Mouse (Mus musculus): ENCODE results near the gene Tmem178b. TPM values are rescaled to one million over a fixed set of nuclear protein-coding genes. Genes with fewer than 3 reads are reported as not detected.

Tmem178b gene
- total and polyA plus RNA-seq, 2 experiments from 2014 or later: 0.07 TPM; not detected in 1

DNA sequence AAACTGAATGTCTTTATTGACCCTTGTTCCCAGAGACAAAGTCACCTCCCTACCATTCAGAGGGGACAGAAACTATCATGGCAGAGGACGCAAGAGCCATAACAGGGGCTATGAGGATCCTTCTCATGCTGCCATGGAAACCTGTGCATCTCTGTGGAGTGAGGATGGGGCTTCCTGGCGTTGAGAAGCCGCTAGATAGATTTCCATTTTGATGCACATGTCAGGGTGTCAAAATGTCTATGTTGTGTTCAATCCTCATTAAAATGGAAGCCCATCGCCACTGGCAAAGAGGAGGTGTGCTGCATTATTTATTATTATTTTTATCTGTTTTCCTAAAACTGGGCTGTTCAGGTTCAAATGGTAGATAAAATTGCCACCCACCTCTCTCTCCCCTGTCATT lies 307.5 kb downstream of the Tmem178b start:
- 78% methylated on average over 4 of the region's 4 CpGs for WGBS
- ATAC-seq (ENCODE audit: insufficient read depth, low read depth): no peak

DNA sequence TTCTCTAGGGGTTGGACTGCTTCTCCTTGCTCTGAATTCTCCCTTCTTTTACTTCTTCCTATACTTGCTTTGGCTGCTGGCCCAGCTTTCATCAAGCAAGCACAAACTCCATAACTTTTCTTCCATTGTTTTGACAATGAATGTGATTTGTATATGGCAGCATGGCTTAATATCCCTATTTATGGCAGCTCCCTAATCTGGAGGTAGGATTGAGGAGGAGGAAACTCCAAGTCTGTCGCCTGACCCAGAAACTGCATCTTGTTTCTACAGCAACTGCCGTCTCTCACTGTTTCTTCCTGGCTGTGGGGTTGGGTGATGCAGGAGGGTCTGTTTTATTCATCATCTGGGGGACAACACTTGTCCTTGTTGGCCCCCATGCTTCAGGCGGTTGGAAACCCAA lies 327.6 kb downstream of the Tmem178b start:
- no peak for TF ChIP-seq CTCF (IDR thresholded peaks at IDR 0.05; ENCODE audit: low read depth)
- no peak for TF ChIP-seq EP300 (IDR thresholded peaks at IDR 0.05; ENCODE audit: low read depth)
- no peaks in the 10 kb centered on the region for H3K36me3 ChIP-seq (replicated peaks; ENCODE audit: control insufficient read depth, insufficient read depth, low read length)
- ATAC-seq (ENCODE audit: insufficient read depth, low read depth) (no peak), DNase-seq (ENCODE audit: low spot score) (no peak)
- no peak overlapping the region for H3K4me2 ChIP-seq (ENCODE audit: low read depth, low read length)
- no peaks in the 10 kb centered on the region for H3K4me1 ChIP-seq (ENCODE audit: control insufficient read depth, insufficient read depth)
- no peaks in the 10 kb centered on the region for H3K27me3 ChIP-seq (ENCODE audit: control insufficient read depth, insufficient read depth, low read length)
- 49% methylated on average over 3 of the region's 3 CpGs for WGBS
- H3K27ac ChIP-seq (ENCODE audit: low read depth): no peak overlapping the region
- no peak overlapping the region for H3K9ac ChIP-seq (replicated peaks; ENCODE audit: low read depth, low read length)
- no peaks in the 10 kb centered on the region for H3K9me3 ChIP-seq (replicated peaks; ENCODE audit: control insufficient read depth, low read length)
- no peak overlapping the region for H3K4me3 ChIP-seq (ENCODE audit: low read depth, low read length)

More for the DNA sequence above, 307.5 kb downstream of the Tmem178b start:
- H3K9me3 ChIP-seq (replicated peaks; ENCODE audit: control insufficient read depth, low read length): no peaks in the 10 kb centered on the region
- no peak for DNase-seq (ENCODE audit: low spot score)
- no peak overlapping the region for H3K4me2 ChIP-seq (ENCODE audit: low read depth, low read length)
- H3K27me3 ChIP-seq (ENCODE audit: control insufficient read depth, insufficient read depth, low read length): no peaks in the 10 kb centered on the region
- H3K4me1 ChIP-seq (ENCODE audit: control insufficient read depth, insufficient read depth): no peaks in the 10 kb centered on the region
- no peaks in the 10 kb centered on the region for H3K36me3 ChIP-seq (replicated peaks; ENCODE audit: control insufficient read depth, insufficient read depth, low read length)
- no peak for TF ChIP-seq CTCF (IDR thresholded peaks at IDR 0.05; ENCODE audit: low read depth)
- no peak for TF ChIP-seq EP300 (IDR thresholded peaks at IDR 0.05; ENCODE audit: low read depth)
- no peak overlapping the region for H3K4me3 ChIP-seq (ENCODE audit: low read depth, low read length)
- no peak overlapping the region for H3K27ac ChIP-seq (ENCODE audit: low read depth)
- no peak overlapping the region for H3K9ac ChIP-seq (replicated peaks; ENCODE audit: low read depth, low read length)

DNA sequence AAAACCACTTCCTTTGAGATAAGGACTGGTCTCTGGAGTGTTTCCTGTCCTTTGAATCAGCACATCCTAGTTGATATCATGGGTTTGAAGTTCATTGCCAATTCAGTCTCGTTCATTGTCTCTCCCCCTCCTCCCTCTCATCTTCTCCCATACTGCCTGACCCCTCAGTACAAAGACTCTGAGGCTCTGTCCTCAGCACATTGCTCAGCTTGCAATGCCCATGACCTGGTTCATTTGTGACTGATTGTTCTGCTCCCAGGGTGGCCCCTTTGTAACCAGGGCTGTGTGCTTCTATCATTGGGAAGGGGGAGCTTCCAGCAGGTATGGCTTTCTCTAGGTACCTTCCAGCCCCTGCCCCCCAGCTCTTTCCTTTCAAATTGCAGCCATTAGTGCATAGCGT lies 329.5 kb downstream of the Tmem178b start:
- Histone ChIP-seq H3K4me2 (ENCODE audit: low read depth, low read length) (no peak overlapping the region), H3K27ac (ENCODE audit: low read depth) (no peak overlapping the region), H3K27me3 (ENCODE audit: control insufficient read depth, insufficient read depth, low read length) (no peaks in the 10 kb centered on the region), H3K4me3 (ENCODE audit: low read depth, low read length) (no peak overlapping the region), H3K4me1 (ENCODE audit: control insufficient read depth, insufficient read depth) (no peaks in the 10 kb centered on the region), H3K9me3 (replicated peaks; ENCODE audit: control insufficient read depth, low read length) (no peaks in the 10 kb centered on the region), H3K36me3 (replicated peaks; ENCODE audit: control insufficient read depth, insufficient read depth, low read length) (no peaks in the 10 kb centered on the region), H3K9ac (replicated peaks; ENCODE audit: low read depth, low read length) (no peak overlapping the region)
- no peak for DNase-seq (ENCODE audit: low spot score)
- no peak for ATAC-seq (ENCODE audit: insufficient read depth, low read depth)
- 45% methylated on average over 2 of the region's 2 CpGs for WGBS
- TF ChIP-seq CTCF (IDR thresholded peaks at IDR 0.05; ENCODE audit: low read depth) (no peak), EP300 (IDR thresholded peaks at IDR 0.05; ENCODE audit: low read depth) (no peak)

DNA sequence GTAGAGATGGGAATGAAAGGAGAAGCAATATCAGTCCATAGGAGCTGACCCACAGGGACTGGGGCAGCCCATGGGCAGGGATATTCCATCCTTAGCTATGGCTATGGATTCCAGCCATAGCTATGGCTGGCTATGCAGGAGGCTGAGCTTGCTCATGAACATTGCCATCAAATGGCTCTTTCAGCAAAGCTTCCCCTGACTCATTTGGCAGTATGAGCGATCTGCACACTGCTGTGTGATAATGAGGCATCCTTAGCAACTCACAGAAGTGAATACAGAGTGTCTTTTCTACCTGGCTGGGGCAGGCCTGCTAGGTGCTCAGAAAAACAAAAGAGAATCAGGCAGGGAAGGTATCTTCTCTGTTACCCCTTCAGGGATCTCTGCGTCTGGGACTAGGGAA lies 332.3 kb downstream of the Tmem178b start:
- no peak overlapping the region for H3K9ac ChIP-seq (replicated peaks; ENCODE audit: low read depth, low read length)
- H3K4me2 ChIP-seq (ENCODE audit: low read depth, low read length): no peak overlapping the region
- DNase-seq (ENCODE audit: low spot score) (no peak), ATAC-seq (ENCODE audit: insufficient read depth, low read depth) (no peak)
- no peaks in the 10 kb centered on the region for H3K36me3 ChIP-seq (replicated peaks; ENCODE audit: control insufficient read depth, insufficient read depth, low read length)
- H3K4me3 ChIP-seq (ENCODE audit: low read depth, low read length): no peak overlapping the region
- H3K27me3 ChIP-seq (ENCODE audit: control insufficient read depth, insufficient read depth, low read length): no peaks in the 10 kb centered on the region
- TF ChIP-seq EP300 (IDR thresholded peaks at IDR 0.05; ENCODE audit: low read depth) (no peak), CTCF (IDR thresholded peaks at IDR 0.05; ENCODE audit: low read depth) (no peak)
- H3K9me3 ChIP-seq (replicated peaks; ENCODE audit: control insufficient read depth, low read length): no peaks in the 10 kb centered on the region
- 74% methylated on average over 2 of the region's 2 CpGs for WGBS
- no peak overlapping the region for H3K27ac ChIP-seq (ENCODE audit: low read depth)
- no peaks in the 10 kb centered on the region for H3K4me1 ChIP-seq (ENCODE audit: control insufficient read depth, insufficient read depth)

DNA sequence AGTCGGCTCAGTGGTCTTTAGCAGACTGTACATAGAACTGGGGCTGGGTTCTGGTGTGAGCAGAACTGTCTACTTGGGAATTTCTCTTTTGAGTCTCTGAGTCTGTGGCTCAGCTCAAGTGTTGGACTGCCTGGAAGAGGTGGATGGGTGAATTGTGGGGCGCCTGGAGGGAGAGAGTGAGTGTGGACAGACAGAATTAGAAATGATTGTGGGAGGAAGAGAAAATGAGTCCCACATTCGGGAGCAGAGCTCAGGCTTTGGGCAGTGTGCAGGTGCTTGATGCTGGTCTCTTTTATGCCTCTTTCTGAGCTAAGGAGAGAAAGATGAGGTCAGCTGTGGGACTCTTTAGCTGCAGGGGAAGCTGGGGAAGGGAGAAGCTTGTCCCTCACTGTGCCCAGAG lies 334.9 kb downstream of the Tmem178b start:
- Histone ChIP-seq H3K4me1 (ENCODE audit: control insufficient read depth, insufficient read depth) (no peaks in the 10 kb centered on the region), H3K4me3 (ENCODE audit: low read depth, low read length) (no peak overlapping the region), H3K9ac (replicated peaks; ENCODE audit: low read depth, low read length) (no peak overlapping the region), H3K36me3 (replicated peaks; ENCODE audit: control insufficient read depth, insufficient read depth, low read length) (no peaks in the 10 kb centered on the region), H3K27me3 (ENCODE audit: control insufficient read depth, insufficient read depth, low read length) (no peaks in the 10 kb centered on the region), H3K4me2 (ENCODE audit: low read depth, low read length) (no peak overlapping the region), H3K27ac (ENCODE audit: low read depth) (no peak overlapping the region), H3K9me3 (replicated peaks; ENCODE audit: control insufficient read depth, low read length) (no peaks in the 10 kb centered on the region)
- ATAC-seq (ENCODE audit: insufficient read depth, low read depth) (no peak), DNase-seq (ENCODE audit: low spot score) (no peak)
- TF ChIP-seq EP300 (IDR thresholded peaks at IDR 0.05; ENCODE audit: low read depth): no peak
- TF ChIP-seq CTCF (IDR thresholded peaks at IDR 0.05; ENCODE audit: low read depth): no peak
- WGBS: 65% methylated on average over 3 of the region's 3 CpGs

DNA sequence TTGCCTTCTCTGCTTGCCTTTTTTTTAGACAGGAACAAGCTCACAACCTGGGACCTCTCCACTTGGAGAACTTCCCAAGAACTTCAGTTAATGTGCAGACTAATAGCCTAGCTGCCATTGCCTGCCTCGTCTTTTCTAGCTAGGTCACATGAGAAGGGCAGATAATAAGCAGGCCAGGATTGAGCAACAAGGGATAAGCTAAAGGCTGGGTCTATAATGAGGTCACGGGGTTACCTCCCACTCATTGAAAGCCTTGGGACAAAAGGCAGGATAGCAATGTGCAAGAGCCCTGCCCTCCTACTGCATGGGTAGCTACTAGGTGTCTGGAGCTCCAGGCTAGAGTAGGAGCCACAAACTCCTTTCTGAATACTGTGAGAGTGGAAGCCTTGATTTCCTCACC lies 336.1 kb downstream of the Tmem178b start:
- Histone ChIP-seq H3K27me3 (ENCODE audit: control insufficient read depth, insufficient read depth, low read length) (no peaks in the 10 kb centered on the region), H3K9me3 (replicated peaks; ENCODE audit: control insufficient read depth, low read length) (no peaks in the 10 kb centered on the region), H3K36me3 (replicated peaks; ENCODE audit: control insufficient read depth, insufficient read depth, low read length) (no peaks in the 10 kb centered on the region), H3K4me3 (ENCODE audit: low read depth, low read length) (no peak overlapping the region), H3K27ac (ENCODE audit: low read depth) (no peak overlapping the region), H3K4me2 (ENCODE audit: low read depth, low read length) (no peak overlapping the region), H3K9ac (replicated peaks; ENCODE audit: low read depth, low read length) (no peak overlapping the region), H3K4me1 (ENCODE audit: control insufficient read depth, insufficient read depth) (no peaks in the 10 kb centered on the region)
- TF ChIP-seq CTCF (IDR thresholded peaks at IDR 0.05; ENCODE audit: low read depth): no peak
- no peak for TF ChIP-seq EP300 (IDR thresholded peaks at IDR 0.05; ENCODE audit: low read depth)
- DNase-seq (ENCODE audit: low spot score) (no peak), ATAC-seq (ENCODE audit: insufficient read depth, low read depth) (no peak)
- 36% methylated on average over 2 of the region's 2 CpGs for WGBS

All from heart, postnatal 0 days (tissue).